Mouse (Mus musculus) small intestine, adult 2 months (tissue): ENCODE measurements around the gene Chtf18. TPM values are rescaled to one million over a fixed set of nuclear protein-coding genes. Genes with fewer than 3 reads are reported as not detected.
A peak's percentile ranks its signal among the peaks of the same experiment; 100 is the strongest.

Source experiments
- H3K27ac ChIP-seq: fragments of 200-500 bp; 2 replicates; pipeline ENCODE4 v1.5.1; 2012; ENCODE audit warnings: low read depth, low read length, control low read depth, inconsistent platforms; ENCODE audit not compliant: insufficient read depth
- H3K27me3 ChIP-seq: fragments of 200-500 bp; 2 replicates; pipeline ENCODE4 v1.6.1; 2012; ENCODE audit warnings: mild to moderate bottlenecking, moderate library complexity, low read length, inconsistent platforms; ENCODE audit not compliant: control insufficient read depth, insufficient read depth
- H3K36me3 ChIP-seq: fragments of 200-500 bp; 2 replicates; pipeline ENCODE4 v1.6.1; 2012; ENCODE audit warnings: mild to moderate bottlenecking, low read length, control low read depth, inconsistent platforms; ENCODE audit not compliant: control insufficient read depth, insufficient read depth
- H3K4me1 ChIP-seq: fragments of 200-500 bp; 2 replicates; pipeline ENCODE4 v1.6.1; 2012; ENCODE audit warnings: low read length, inconsistent platforms, mixed read lengths; ENCODE audit not compliant: control insufficient read depth, insufficient read depth, insufficient read length
- H3K4me3 ChIP-seq: fragments of 200-500 bp; 2 replicates; pipeline ENCODE4 v1.5.1; 2012; ENCODE audit warnings: low read depth, mild to moderate bottlenecking, control low read depth, inconsistent platforms, low read length, moderate library complexity
- CTCF ChIP-seq: fragments of 200-500 bp; IDR thresholded peaks from 2 replicates; pipeline ENCODE4 v1.5.1; 2012; ENCODE audit warnings: low read depth, mild to moderate bottlenecking, control low read depth, inconsistent platforms, low read length, moderate library complexity, mixed read lengths; ENCODE audit not compliant: insufficient replicate concordance, insufficient read length; ENCODE audit errors: extremely low read depth
- POLR2A ChIP-seq: fragments of 200-500 bp; IDR thresholded peaks from 2 replicates; pipeline ENCODE4 v1.6.1; 2012; ENCODE audit warnings: low read depth, mild to moderate bottlenecking, control low read depth, inconsistent platforms, low read length, moderate library complexity
- WGBS: fragments of 180-500 bp; shearing (Covaris S2); methylation state at CpG from one replicate; pipeline ENCODE4 v1.1.7; 2018; 5-methylcytosine and 5-hydroxymethylcytosine counted together
- polyA plus RNA-seq: library from polyadenylated mRNA; depleted of rRNA; stranded (reverse); fragments of >200 nt; gene quantifications from 2 replicates; pipeline ENCODE4 v1.2.3, GENCODE M21; 2012

Chtf18 gene
- polyA plus RNA-seq, 1 experiment: 15.2 TPM

- Histone ChIP-seq H3K4me3 (peak within 1 kb of the TSS; percentile 21), H3K36me3 (no peaks in the 10 kb centered on the region), H3K4me1 (peaks cover 6% of the 10 kb centered on the region; the same call in 1 of the 2 replicates), H3K27me3 (peaks cover 6% of the 10 kb centered on the region; the same call in 1 of the 2 replicates), H3K27ac (no peak within 1 kb of the TSS)
- WGBS: 2% methylated on average over 45 of the region's 45 CpGs
- TF ChIP-seq CTCF: no peak
- no peak for TF ChIP-seq POLR2A
Measured at GRCm38 (mm10) chr17:25716711-25717637, 10.2 kb downstream of the Chtf18 start, which contains the start of gene Gng13. Gene Gng13 (plus strand): TSS chr17:25717171.

DNA sequence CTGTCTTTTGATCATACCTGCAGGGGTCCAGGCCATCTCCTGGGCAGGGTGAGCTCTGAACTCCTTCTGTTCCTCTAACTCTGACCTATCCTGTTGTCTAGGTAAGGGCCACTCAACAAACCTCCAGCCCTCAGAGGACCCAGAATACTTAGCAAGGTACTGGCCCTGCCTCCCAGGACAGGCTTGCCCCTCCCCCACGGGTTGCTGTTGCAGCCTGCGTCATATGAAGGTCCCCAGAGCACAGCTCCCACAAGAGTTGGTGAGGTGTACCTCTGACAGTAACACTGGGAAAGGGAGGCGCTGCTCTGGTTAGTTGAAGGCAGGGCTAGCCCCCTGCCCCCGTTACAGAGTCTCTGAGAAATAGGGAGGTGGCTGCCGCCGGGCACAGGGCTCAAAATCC lies 11.1 kb downstream of the Chtf18 start:
- H3K4me1 ChIP-seq: peaks cover 6% of the 10 kb centered on the region; the same call in 1 of the 2 replicates
- WGBS: 9% methylated on average over 6 of the region's 6 CpGs
- no peak overlapping the region for H3K4me3 ChIP-seq
- no peaks in the 10 kb centered on the region for H3K36me3 ChIP-seq
- TF ChIP-seq CTCF (no peak), POLR2A (no peak)
- H3K27me3 ChIP-seq: peaks cover 6% of the 10 kb centered on the region; the same call in 1 of the 2 replicates
- no peak overlapping the region for H3K27ac ChIP-seq

DNA sequence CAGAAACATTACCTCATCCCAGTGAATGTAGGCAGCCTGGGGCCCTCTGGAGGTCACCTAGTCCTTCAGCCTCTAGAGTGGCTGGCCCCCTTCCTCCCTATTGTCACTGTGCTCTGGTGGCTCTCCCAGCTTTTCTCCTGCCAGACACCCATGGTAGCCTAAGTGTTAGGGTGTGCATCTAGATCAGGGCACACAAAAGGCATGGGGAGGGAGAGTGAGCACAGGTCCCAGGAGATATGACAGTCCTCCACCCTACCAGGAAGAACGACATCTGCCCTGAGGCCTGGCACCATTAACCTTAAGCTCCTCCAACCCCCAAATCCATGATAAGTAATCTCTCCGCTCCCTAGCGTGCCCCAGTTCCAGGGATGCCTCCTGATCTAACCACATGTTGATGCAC lies 11.6 kb downstream of the Chtf18 start:
- no peaks in the 10 kb centered on the region for H3K36me3 ChIP-seq
- H3K4me1 ChIP-seq: peaks cover 6% of the 10 kb centered on the region; the same call in 1 of the 2 replicates
- no peak for TF ChIP-seq POLR2A
- TF ChIP-seq CTCF: no peak
- H3K27ac ChIP-seq: no peak overlapping the region
- WGBS: 45% methylated on average over 3 of the region's 3 CpGs
- no peak overlapping the region for H3K4me3 ChIP-seq
- peaks cover 6% of the 10 kb centered on the region; the same call in 1 of the 2 replicates for H3K27me3 ChIP-seq

GRCm38 (mm10) chr17:25711136-25711535 lies 16.1 kb downstream of the Chtf18 start:
- Histone ChIP-seq H3K4me3 (no peak overlapping the region), H3K4me1 (no peaks in the 10 kb centered on the region), H3K27me3 (peaks cover 1% of the 10 kb centered on the region; the same call in 1 of the 2 replicates), H3K36me3 (no peaks in the 10 kb centered on the region), H3K27ac (no peak overlapping the region)
- no peak for TF ChIP-seq POLR2A
- TF ChIP-seq CTCF: no peak
- 62% methylated on average over 4 of the region's 4 CpGs for WGBS

GRCm38 (mm10) chr17:25709994-25710393 lies 17.2 kb downstream of the Chtf18 start:
- H3K36me3 ChIP-seq: no peaks in the 10 kb centered on the region
- no peak overlapping the region for H3K27ac ChIP-seq
- no peaks in the 10 kb centered on the region for H3K4me1 ChIP-seq
- TF ChIP-seq CTCF: no peak
- no peak for TF ChIP-seq POLR2A
- H3K27me3 ChIP-seq: no peaks in the 10 kb centered on the region; the same call in 1 of the 2 replicates
- 92% methylated on average over 2 of the region's 2 CpGs for WGBS
- no peak overlapping the region for H3K4me3 ChIP-seq

DNA sequence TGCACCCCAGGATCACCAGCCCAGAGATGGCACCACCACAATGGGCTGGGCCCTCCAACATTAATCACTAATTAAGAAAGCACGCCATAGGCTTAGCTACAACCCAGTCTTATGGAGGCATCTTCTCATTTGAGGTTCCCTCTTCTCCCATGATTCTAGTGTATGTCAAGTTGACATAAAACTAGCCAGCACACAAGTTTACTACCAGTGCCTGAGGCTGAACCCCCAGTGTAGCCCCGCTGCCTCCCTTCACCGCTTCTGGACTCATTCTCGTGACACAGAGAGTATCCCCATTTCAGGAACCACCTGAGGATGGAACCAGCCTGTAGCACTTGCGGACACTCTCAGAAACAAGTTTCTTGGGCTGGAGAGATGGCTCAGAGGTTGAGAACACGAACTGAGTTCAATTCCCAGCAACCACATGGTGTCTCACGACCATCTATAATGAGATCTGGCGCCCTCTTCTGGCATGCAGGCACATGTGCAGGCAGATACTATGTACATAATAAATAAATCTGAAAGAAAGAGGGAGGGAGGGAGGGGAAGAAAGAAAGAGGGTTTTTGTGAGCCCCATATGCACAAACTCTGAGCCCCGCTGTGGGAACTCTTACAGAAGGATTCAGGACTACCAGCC lies 26.2 kb downstream of the Chtf18 start:
- H3K27me3 ChIP-seq: no peaks in the 10 kb centered on the region
- WGBS: 56% methylated on average over 9 of the region's 9 CpGs

GRCm38 (mm10) chr17:25698446-25698845 lies 28.8 kb downstream of the Chtf18 start:
- no peak overlapping the region for H3K27ac ChIP-seq
- H3K27me3 ChIP-seq: no peaks in the 10 kb centered on the region
- no peaks in the 10 kb centered on the region for H3K36me3 ChIP-seq
- no peak overlapping the region for H3K4me3 ChIP-seq
- 9% methylated on average over 7 of the region's 7 CpGs for WGBS
- no peak for TF ChIP-seq POLR2A
- TF ChIP-seq CTCF: peak; percentile 60; the same call in 1 of the 2 replicates
- H3K4me1 ChIP-seq: no peaks in the 10 kb centered on the region

More for the DNA sequence above, 26.2 kb downstream of the Chtf18 start:
- TF ChIP-seq POLR2A: no peak
- no peak for TF ChIP-seq CTCF
- no peaks in the 10 kb centered on the region for H3K36me3 ChIP-seq
- no peak overlapping the region for H3K27ac ChIP-seq
- H3K4me1 ChIP-seq: no peaks in the 10 kb centered on the region
- no peak overlapping the region for H3K4me3 ChIP-seq
